Mouse (Mus musculus) spleen, postnatal 10 days (tissue): Measurements from ENCODE around the gene Rab3c.
A peak's percentile ranks its signal among the peaks of the same experiment; 100 is the strongest.

ENCODE experiments used
- DNase-seq, 2 experiments: peaks; one replicate each; pipeline ENCODE4 v3.0.0; 2021 to 2022; ENCODE audit warnings: low spot score in 2 of 2

The Rab3c gene

DNA sequence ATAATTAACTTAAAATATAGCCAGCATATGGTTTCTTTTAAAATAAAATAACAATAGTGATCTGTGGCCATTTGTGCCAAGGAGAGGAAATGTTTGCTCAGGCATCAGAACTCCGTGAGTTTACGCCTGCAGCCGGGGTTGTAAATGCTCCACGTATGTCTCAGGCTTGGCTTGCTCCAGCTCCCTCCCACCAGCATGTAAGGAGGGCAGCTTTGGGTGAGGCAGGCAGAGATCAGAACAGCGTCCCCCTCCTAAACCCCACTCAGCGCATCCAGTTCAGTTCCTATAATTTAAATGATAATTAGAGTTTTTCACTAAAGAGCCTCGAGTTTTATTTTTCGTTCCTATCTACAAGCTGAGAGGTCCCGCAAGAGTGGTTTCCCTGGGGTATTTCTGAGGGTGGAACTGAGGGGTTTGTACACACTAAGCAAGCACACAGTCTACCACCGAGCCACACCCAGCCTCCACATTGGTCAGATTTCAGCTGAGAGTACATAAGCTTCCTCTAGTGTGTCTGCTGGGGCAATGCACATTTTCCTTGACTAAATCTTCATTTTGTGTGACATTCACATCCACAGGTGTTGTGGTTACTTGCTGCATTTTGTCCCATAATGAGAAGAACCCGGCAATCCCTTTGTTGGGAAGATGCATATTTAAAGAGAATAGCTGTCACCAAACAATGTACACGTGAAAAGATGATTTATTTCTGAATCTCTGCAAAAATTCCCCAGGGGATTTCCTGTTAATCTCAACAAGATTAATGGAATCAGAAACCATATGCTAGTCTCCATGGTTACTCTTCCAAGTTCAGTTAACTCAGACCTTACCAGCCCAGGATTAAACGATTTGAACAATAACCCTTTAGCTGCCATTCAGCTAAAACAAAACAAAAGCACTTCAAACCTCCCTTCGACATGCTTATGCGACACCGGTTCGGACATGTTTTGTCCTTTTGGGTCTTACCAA lies 186.8 kb downstream of the Rab3c start:
- DNase-seq = no peak

DNA sequence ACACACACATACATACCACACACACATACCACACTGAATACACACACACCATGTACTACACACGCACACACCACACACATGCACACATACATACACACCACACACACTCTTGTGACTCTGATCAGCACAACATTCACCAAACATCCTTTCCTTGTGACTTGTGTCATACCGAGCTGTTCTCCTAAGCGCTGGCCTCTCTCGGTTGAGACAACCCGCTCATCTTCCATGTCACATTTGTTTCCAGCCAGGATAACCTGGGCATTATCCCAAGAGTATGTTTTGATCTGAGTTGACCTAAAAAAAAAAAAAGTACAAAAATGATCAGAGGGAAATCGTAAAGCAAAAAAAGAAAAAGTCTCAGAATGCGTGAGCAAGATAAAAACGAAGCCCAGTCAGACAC lies 196.8 kb downstream of the Rab3c start:
- no peak for DNase-seq

DNA sequence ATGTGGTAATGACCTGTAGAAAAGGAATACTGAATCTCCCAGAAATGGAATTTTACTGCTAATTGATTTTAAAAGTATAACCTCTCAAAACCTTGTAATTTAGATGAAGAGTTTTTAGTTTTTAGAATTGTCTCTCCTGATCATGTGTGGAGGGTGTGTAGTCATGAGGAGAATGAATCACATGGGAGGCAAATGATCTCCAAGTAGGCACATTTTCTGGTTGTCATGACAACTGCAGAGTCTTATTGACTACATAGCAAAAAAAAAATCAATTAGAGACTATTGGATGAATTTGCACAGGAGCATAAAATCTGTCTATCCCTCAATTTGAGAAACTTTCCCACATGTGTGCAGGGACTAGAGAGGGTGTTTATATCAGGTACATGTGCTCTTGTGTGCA lies 199.6 kb downstream of the Rab3c start:
- no peak for DNase-seq

DNA sequence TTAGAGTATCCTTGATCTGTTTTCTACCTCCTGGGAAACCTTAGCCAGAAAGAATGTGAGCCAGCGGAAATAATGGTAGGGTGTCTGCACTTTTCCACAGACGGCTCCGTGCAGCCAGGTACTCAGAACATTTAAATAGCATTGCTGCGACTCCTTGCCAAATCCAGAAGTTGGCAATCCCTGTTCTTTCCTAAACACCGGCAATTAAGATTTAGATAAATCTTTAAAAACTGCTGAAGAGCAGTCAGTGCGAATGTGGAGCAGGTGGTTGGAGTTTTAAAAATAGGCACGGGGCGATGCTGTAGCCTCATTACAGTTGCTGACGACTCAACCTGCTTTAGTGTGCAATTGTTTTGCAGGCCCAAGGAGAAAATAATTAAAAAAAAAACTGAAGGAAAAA lies 205.2 kb downstream of the Rab3c start:
- no peak for DNase-seq

DNA sequence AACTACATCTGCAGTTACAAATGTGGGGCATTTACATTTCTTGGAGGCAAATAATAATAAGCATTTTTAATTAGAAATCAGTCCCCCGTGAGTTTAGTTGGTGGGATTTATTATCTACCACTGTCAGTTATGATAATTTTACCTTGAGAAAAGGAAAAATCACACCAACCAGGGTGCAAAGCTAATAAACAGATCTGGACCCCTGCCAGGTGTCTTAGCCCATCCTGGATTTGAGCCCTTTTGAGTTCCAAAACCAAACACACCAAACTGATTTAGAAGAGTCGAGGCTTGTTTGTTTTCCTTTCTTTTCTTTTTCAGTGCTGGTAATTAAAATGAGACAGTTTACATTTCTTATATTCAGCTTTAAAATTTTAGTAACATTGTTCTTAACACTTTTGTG lies 206.6 kb downstream of the Rab3c start:
- no peak for DNase-seq

DNA sequence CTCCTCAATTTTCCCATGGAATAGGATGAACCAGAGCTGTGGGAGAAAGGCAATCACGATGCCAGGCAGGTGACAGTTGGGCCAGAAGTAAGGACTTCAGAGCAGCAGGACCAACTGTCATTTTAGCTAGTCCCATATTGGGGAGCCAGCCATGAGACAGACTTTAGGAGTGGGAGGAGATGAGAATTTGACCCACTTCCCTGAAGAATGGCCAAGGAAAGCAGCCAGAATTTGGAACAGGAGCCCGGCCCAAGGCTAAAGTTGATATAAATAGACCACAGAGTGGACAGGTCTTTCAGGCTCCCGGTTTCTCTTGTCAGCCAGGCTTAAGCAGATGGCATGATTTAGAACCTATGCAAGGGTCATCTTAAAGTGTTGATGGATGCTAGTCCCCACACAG lies 213.6 kb downstream of the Rab3c start:
- no peak for DNase-seq

DNA sequence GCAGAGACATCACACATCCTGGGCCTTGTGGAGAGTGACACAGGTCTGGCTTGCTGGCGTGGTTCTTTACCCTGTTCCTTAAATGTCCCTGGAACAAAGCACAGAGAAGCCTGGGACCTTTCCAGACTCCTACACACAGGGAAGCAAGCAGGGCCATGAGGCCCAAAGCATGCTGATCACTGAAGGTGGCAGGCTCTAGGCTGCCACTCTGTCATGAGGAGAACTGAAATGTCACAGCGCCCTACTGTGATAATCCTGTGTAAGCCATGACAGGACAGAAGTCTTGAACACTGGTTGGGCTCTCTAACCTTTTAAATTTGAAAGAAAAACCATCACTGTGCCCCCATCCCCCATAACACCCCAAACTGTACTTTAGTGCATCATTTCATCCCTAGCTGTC lies 214.1 kb downstream of the Rab3c start:
- DNase-seq = no peak

DNA sequence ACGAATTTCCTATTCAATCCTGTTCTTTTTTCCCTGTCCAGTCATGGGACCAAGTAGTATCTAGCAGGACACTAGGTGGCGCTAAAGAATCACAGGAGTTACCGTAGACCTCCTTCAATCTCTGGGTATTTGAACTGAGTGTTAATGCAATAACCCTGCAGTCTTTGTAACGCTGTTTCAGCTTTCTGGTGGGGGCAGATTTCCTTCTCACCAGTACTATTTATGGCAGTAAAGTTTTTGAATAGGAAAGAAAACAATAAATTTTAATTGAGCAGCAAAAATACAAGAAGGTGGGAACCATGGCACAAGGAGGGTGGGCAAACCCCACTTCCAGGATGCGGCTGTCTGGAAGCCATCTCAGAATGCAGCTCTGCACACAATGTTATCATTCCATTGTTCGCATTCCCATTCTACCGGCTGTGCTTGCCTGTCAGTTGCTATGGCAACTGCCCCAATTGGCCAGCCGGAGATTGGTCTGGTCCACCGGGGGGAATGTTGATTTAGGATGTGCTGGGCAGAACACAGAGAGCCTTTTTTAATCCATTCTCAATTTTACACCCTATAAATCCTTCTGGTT lies 217.9 kb downstream of the Rab3c start:
- DNase-seq = peak in 1 of 2 experiments; percentile 53

DNA sequence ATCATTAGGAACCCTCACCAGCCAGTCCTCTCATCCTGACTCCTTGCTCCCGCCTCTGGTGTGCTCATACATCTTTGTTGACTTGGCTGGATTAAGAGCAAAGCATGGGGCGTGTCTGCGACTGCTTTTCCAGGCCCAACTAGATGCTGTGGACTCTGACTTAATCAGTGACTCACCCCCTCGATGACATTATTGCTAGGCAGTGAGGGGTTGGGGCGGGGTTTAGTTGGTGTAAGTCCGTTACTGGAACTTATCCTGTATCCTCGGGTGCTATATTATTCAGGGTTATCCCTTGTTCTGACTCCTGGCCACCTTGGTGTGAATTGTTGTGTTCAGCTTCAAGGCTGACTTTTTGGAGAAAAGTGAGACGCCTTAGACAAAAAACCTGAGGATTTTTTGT lies 218.5 kb downstream of the Rab3c start:
- DNase-seq = no peak

DNA sequence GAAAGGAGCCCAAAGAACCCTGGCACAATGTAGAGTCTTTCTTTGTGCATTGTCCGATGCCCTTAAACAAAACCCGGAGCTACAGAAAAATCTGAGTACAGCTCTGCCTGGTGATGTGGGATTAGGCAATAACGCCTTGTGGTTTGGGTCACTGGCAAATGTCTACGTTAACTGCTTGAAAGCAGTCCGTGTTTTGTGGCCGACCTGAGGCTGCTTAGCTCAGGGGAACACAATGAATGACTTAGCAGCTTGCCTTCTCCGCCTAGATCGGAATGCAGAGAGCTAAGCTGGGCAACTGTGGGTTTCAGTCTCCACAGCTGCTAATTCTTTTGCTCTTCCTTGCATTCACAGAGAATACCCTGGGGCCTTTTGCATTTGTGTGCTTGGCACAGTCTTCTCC lies 226.3 kb downstream of the Rab3c start:
- DNase-seq = no peak

DNA sequence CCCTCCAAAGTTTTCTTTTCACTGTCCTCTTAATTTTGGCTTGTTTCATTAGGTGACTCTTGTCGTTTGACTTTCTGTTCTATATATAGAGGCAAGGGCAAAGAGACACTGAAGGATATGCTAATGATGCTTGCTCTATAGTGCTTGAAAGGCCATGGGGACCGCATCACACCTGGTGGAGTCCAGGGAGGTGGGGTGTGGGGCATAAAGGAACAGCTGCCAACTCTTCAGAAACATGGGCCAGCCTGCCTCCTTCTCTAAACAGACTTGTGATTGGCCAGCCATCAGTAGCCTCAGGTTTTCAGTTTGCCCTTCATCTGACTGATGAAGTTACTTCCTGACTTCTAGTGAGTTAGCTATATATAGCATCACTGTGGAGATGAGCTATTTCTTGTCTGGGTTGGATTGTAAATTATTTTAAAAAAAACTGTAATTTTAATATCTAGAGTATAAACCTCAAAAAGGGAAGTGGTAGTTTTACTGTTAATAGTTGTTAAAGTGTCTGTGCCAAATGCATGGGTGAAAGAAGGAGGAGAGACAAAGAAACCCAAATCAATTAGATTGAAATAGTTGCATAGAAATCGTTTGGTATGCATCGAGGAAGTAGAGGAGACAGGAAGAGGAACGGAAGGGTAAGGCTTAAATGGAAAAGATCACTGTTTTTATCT lies 231.9 kb downstream of the Rab3c start:
- peak in 1 of 2 experiments; percentile 34 for DNase-seq

DNA sequence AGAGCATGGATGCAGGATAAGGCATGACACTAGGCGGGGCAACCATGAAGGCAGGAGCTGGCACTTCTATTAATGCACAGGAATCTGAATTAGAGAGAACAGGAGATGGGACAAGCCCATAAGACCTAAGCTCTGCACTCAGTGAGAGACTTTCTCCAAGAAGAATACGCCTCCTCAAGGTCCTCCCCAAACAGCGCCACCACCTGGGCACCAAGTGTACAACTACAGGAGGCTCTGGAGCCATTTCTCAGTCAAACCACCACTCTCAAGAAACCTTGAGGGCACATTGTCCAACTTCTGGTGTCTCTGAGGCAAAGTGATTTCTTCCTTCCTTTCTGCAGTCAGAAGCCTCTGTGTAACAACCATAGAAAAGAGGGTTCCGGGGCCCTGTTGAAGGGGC lies 236.4 kb downstream of the Rab3c start:
- peak in 1 of 2 experiments; percentile 19 for DNase-seq

DNA sequence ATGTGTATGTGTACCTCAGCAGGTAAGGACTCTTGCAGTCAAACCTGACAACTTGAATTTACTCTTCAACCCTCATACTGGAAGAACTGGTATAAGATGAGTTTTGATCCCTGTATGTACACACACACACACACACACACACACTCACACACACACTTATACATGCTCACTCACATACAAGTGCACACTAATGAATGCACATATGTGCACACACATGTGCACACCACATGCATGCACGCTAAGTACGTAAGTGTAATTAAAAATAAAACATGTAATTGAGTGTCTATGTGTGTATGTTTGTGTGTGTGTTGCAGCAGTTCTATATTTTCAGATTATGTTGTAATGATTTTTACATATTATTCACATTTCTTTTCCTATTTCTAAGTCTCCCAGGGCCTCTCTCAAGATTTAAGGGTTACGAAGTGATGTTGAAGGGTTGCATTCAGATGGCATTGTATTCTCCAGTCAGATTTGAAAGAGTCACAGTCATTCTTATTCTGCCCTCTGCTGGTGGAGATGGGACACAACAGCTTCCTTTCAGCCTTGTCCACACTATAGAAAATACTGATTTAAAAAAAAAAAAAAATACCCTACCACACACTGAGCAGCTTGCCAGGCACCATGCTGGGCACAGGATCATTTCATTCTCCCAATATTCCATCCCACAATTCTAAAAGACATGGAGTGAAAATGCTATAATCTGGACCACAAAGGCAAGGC lies 240.9 kb downstream of the Rab3c start:
- DNase-seq = peak in 1 of 2 experiments; percentile 44

DNA sequence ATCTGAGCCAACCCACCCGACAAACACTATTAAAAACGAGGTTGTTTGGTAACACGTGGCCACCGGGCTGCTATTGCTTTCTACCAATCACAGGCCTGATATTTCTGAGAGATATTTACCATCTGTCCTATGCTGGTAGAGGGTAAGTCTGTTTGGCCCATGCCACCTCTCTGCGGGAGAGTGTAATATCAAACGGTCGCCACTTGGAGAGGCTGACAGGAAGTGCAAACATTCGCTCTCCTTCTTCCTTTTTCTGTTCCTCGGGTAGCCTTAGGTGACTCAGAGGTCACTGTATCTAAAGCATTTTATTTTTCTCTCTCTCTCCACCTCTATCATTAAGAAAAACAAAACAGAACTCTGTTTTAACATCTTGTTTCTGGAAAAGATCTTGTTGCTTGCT lies 241.6 kb downstream of the Rab3c start:
- no peak for DNase-seq

DNA sequence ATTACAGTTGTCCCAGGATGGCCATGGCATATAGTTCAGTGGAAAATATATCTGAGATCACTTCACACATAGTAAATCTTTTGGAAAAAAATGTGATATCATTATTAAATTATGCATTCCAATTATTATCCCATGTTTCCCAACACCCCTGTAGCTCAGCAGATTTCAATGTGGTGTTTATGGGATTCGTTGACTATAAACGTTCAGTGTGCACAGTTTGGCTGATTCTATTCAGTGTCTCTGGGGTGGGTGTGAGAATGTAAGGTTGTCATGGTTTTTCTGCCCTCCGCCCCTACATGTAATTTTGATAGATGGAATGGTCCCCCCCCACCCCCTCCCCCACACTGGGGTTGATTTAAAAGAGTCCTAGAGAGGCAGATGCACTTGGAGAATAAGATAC lies 242.3 kb downstream of the Rab3c start:
- no peak for DNase-seq

DNA sequence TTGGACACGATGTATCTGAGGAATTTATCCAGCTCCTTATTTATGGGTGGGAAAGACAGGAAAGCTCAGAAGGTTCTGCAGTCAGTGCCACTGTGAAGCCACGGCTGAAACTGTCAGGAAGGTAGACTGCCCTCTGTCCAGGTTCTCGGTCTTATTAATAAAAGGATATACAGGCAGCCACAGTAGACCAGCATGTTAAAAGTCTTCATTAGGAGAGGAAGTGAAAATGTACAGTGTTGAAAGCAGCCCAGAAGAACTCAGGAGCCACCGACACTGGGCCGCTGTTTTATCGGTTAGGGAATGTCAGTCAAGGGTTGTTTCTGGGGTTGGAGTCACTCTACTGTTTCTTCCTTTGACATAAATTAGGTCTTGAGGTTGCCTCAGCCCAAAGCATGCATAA lies 245.9 kb downstream of the Rab3c start:
- DNase-seq = no peak

DNA sequence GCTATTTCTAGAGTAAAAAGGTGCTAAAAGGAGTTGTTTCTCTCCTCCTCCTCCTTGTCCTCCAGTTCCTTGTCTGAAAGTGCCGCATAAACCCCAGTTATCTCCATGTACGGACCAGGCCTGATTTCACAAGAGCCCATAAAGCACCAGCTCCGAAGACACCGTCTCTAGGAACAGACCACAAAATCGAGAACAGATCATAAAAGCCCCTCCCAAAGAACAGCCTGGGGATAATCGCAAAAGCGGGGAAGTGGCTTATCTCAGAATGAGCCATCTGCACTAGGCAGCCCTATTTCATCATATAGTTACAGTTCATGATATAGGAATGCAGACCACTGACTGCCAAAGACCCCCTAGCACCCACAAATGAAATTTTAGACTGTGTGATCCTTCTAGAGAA lies 246.8 kb downstream of the Rab3c start:
- DNase-seq = no peak

DNA sequence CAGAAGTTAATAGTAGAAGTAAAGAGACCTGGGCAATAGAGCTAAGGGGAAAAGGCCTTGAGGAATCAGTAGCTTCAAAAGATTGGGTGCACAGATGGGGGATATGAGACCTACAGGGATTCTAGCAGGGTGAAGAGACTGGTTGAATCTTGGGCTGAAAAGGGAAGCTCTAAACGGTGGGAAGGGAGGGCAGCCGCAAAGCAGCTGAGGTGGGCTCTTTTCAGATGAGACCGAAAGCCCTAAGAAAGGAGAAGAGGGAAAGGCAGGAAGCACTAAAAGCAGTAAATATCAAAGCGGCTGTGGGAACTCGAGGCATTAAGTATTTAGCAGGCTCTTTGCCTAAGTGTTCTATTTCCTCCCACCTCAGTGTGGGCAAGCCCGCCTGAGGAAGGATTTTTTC lies 248.9 kb downstream of the Rab3c start:
- no peak for DNase-seq

DNA sequence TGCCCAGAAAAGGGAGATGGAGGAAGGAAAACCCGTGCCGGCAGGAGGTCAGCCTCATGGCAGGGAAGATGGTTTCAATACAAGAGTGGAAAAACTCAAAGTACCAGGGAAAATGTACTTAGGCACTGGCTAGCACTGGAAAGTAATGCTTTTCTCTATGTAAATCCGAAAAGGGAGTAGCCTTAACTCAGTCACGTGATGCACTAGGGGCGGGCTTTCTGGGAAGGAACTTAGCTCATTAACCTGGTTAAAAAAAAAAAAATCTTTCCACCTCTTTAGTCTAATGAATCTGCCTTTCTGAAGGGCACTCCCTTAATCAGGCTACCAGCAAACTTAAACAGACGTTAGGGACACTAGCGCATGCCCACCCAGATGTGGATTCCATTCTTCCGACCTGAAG lies 249.7 kb downstream of the Rab3c start:
- DNase-seq = peak in 1 of 2 experiments; percentile 16

DNA sequence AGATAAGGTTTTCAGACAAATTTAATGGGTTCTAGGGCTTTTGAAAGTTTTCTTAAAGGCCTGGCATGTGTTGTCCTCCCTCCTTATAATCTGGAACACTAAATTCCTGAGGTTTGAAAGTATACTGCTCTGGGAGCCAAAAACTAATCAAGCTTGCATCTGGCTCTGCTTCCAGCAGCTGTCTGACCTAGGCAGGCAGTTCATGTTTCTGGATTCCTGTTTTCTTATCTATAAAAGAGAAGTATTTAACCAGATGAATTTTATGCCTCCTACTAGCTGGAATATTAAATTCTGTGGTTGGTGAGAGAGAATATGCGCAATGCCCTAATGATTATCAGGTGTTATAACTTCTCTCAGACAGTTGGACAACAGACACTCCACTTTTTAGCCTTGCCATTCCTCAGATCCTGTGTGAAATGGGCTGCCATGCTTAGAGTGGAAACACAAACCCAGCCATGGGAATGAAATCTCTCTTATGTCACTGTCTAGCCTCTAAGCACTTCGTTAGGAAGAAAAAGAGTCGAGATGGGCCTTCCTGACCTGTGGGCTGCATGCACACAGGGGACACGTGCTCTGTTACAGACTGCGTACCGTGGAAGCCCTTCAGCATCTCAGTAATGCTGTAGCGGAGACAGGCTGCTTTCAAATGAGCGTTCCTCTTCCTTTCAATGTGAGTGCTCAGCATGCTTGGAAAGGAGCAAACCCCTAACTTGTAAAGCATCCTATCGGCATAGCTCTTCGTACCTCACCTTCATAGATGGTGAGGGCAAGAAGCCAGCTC lies 256.2 kb downstream of the Rab3c start:
- no peak for DNase-seq

DNA sequence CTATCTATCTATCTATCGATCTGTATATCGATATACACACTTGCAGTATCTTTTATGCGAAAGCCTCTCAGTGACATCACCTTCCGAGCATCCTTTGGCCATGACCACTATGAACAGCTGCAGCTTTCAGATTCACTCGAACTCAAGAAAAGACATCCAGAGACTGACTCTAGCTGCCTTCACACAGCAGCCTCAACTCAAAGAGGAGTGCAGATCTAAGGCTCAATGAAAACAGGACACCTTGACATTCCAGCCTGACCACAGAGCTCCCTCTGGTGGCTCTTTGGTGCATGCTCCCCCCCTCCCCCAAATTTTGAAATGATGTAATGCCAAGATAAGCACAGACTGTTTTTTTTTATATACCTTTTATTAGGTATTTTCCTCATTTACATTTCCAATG lies 257.8 kb downstream of the Rab3c start:
- no peak for DNase-seq
